Mouse (Mus musculus): ENCODE measurements around the gene Adcy9. TPM values are rescaled to one million over a fixed set of nuclear protein-coding genes. Genes with fewer than 3 reads are reported as not detected.

The Adcy9 gene
- total RNA-seq, 2 experiments from 2014 or later, result 26.3 to 30.6 TPM

DNA sequence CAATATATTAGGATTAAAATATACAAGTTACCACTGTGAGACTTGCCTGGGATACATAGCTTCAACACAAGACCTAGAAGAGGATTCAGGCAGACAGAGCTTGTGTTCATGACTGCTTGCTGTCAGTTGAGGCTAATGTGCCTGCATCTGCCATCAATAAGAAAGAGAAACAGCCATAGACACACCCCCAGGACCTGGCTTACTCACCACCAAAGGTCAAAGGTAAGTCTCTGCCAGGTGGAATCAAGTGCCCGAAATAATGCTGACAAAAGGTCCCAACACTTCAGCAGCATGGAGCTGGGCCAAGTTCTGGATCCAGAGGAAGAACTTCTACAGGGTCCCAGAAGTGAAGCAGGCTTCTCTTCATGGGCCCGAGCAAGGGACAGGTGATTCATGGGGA, 86.9 kb downstream of the Adcy9 start:
- intact Hi-C loops (cut with DNase I), result no loop called here
- DNase-seq, result no peak

DNA sequence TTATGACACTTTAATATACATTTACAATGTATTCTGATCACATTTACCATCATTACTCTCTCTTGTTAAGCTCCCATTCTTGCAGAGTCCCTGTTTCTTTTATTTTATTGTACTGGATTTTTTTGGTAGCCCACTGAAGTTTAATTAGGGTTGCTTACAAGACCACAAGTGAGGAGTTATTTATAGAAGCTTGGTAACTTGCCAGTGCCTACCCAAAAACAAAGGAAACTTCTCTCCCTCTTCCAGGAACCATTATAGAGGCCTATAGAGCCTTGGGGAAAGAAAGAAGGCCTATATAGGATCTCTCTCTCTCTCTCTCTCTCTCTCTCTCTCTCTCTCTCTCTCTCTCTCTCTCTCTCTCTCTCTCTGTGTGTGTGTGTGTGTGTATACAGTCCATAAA, 93.2 kb downstream of the Adcy9 start:
- intact Hi-C loops (cut with DNase I), result no loop called here
- DNase-seq, result no peak

DNA sequence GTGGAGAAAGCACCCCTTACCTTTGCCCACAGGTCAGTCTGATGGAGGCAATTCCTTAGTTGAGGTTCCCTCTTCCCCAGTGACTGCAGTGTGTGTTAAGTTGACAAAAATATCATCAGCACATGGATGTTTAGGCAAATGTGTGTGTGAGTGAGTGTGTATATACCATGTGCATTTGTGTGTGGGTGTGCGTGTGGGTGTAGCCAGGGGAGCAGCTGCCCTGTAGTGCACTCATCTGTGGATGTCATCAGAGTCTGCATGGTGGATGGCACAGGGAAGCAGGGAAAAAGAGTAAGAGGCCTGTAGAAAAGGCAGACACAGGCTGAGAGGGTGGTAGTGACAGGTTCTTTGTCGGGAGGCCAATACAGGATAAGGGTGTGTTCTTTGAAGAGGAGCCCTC, 94.5 kb downstream of the Adcy9 start:
- DNase-seq, result no peak
- intact Hi-C loops (cut with DNase I), result no loop called here

DNA sequence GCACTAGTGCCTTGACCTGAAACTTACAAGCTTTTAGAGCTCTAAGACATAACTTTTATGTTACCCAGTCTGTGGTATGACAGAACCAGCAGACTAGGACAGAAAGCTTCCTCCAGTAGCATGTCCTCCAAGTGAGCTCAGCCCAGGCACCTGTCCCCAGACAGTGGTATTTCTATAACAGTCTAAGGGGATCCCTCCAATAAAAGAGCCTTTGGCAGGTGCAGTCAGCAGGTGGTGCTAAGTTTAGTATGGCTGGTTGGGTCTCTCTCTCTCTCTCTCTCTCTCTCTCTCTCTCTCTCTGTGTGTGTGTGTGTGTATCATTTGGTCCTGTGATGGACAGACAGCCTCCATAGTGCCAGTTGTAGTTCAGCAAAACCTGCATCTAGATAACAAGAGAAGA, 95.3 kb downstream of the Adcy9 start:
- no peak for DNase-seq
- intact Hi-C loops (cut with DNase I), result no loop called here

- intact Hi-C loops (cut with DNase I), result no loop called here
- DNase-seq, result no peak
Measured at GRCm38 (mm10) chr16:4320856-4321255, 99.4 kb downstream of the Adcy9 start.

DNA sequence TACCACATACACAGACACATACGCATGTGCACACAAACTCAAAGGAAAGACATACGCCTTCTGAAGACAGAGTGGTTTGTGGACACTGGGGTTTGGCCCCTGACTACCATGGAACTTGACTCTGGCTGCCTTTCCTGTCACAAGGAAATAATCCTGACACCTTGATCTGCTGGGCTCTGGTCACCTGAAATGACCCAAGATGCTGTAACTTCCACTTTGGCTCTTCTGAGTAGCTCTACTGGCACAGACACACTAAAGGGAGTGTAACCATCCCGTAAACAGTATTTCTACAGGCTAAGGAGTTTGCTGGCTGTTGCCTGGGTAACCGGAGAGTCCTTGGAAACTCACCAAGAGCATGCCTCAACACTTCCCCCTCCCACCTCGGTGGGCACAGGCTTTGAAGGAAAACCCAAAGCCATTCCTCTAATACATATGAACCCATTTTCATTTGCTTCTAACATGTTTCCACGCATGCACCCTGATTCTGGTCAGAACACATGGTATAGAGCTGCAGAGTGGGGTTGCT, 102.2 kb downstream of the Adcy9 start:
- no peak for DNase-seq
- intact Hi-C loops (cut with DNase I), result loop anchor here (5.0 kb wide), 1 partner anchor 79 kb away; no protein-coding TSS in a partner anchor

- intact Hi-C loops (cut with DNase I), result loop anchor here (2.0 to 5.0 kb wide), 3 partner anchors 81 to 161 kb away; no protein-coding TSS in a partner anchor
- peak; percentile 75 to 82 for DNase-seq
Measured at GRCm38 (mm10) chr16:4316094-4316474, 104.2 kb downstream of the Adcy9 start.

- intact Hi-C loops (cut with DNase I), result loop anchor here (2.0 to 5.0 kb wide), 3 partner anchors 82 to 161 kb away; no protein-coding TSS in a partner anchor
- DNase-seq, result no peak
Measured at GRCm38 (mm10) chr16:4315352-4316093, 104.8 kb downstream of the Adcy9 start.

DNA sequence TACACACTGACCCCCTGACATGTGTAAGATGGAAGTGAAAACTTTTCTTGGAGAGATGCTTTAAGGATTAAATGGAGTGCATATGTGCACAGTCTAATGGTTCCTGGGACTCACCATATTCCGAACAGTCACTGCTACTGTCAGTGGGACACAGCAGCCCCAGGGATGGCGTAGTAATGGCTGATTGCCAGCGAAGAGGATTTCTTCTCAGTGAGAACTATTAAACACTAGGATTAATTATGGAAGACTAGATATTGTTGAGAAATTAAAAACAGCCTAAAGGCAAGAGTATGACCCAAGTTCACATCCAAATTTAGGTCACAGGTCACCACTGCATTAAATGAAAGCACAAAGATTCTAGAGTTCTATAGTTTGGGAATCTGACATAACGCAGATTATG, 105.4 kb downstream of the Adcy9 start:
- no peak for DNase-seq
- intact Hi-C loops (cut with DNase I), result loop anchor here (5.0 kb wide), 1 partner anchor 82 kb away; no protein-coding TSS in a partner anchor

DNA sequence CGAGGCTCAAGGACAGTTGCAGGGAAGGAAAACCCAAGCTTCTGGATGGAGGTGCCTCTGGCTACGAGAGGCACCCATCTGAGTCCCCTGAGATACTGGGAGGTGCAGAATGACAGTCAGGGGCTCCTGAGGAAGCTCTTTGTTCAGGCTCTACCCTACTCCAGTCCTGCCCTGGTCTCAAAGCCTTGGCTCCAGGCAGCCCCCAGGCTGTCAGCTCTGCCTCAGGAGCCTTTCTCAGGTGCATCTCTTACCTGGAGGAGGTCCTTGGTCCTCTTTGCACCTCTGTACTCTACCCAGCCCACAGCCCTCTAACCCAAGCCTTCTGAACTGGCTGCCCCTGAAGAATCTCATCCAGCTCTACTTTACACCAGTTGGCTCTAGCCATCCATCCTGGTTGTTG, 108.3 kb downstream of the Adcy9 start:
- no peak for DNase-seq
- intact Hi-C loops (cut with DNase I), result no loop called here

GRCm38 (mm10) chr16:4311608-4312007, 108.7 kb downstream of the Adcy9 start:
- intact Hi-C loops (cut with DNase I), result no loop called here

GRCm38 (mm10) chr16:4307795-4308194, 112.5 kb downstream of the Adcy9 start:
- no peak for DNase-seq
- intact Hi-C loops (cut with DNase I), result no loop called here

More at GRCm38 (mm10) chr16:4311608-4312007, 108.7 kb downstream of the Adcy9 start:
- no peak for DNase-seq

DNA sequence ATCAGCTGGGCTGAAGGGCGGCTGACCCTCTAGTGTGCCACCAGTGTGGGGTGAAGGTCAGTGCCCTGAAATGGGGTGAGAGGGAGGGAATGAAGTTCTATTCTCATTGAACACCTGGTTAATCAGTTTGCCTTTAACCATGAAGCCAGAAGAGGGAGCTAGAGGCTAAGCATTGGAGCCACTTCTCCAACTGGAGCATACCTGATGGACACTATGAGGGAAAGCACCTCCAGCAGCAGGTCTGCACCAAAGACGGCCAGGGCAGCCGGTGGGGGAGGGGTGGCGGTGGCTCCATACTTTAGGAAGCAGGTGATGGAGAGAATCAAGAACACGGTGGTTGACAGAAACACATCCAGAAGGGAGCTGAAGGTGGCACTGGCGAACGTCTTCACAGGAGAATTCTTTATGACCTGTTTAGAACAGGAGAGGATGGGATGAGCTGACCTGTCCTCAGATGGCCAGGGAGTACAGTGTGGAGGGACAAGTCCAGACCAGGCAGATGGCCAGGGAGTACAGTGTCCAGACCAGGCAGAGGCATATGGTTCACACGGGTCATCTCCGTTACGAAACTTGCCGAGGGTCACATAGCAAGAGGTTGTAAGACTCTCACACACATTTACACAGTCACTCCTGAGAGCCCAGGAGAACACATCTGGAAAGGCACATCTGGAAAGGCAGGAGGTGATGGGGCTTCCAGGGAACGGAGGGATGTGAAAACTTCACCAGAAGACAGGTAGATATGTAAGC, 115.9 kb downstream of the Adcy9 start:
- DNase-seq, result no peak
- intact Hi-C loops (cut with DNase I), result loop anchor here (2.0 kb wide), 1 partner anchor 244 kb away; no protein-coding TSS in a partner anchor

- no peak for DNase-seq
- intact Hi-C loops (cut with DNase I), result no loop called here
Measured at GRCm38 (mm10) chr16:4303554-4303953, 116.7 kb downstream of the Adcy9 start.

- no peak for DNase-seq
- intact Hi-C loops (cut with DNase I), result no loop called here
Measured at GRCm38 (mm10) chr16:4300280-4300679, 120.0 kb downstream of the Adcy9 start.

- intact Hi-C loops (cut with DNase I), result no loop called here
- DNase-seq, result no peak
Measured at GRCm38 (mm10) chr16:4293259-4293658, 127.0 kb downstream of the Adcy9 start.

DNA sequence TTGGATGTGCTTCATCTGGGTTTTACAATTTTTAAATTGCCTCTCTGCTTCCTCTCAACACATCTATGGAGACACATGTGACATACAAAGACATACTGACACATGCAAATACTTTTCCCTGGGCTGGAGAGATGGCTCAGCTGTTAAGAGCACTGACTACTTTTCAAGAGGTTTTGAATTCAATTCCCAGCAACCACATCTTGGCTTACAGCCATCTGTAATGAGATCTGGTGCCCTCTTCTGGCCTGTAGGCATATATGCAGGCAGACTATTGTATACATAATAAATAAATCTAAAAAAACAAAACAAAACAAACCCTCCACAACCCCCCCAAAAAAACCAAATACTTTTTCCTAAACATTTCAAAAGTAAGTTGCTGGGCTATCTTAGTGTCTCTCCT, 130.8 kb downstream of the Adcy9 start:
- intact Hi-C loops (cut with DNase I), result loop anchor here (5.0 to 10.0 kb wide), 2 partner anchors 222 to 445 kb away; partner anchors contain the start of gene Zfp174
- no peak for DNase-seq

GRCm38 (mm10) chr16:4286593-4286992, 133.7 kb downstream of the Adcy9 start:
- intact Hi-C loops (cut with DNase I), result loop anchor here (5.0 to 10.0 kb wide), 2 partner anchors 219 to 442 kb away; partner anchors contain the start of gene Zfp174
- DNase-seq, result no peak

GRCm38 (mm10) chr16:4285257-4285656, 135.0 kb downstream of the Adcy9 start:
- intact Hi-C loops (cut with DNase I), result loop anchor here (5.0 to 10.0 kb wide), 2 partner anchors 218 to 440 kb away; partner anchors contain the start of gene Zfp174
- no peak for DNase-seq

GRCm38 (mm10) chr16:4283267-4283851, 136.9 kb downstream of the Adcy9 start:
- intact Hi-C loops (cut with DNase I), result loop anchor here (10.0 kb wide), 1 partner anchor 439 kb away; the partner anchor contains the start of gene Zfp174

GRCm38 (mm10) chr16:4281470-4281869, 138.8 kb downstream of the Adcy9 start:
- intact Hi-C loops (cut with DNase I), result loop anchor here (10.0 kb wide), 1 partner anchor 437 kb away; the partner anchor contains the start of gene Zfp174
- no peak for DNase-seq

More at GRCm38 (mm10) chr16:4283267-4283851, 136.9 kb downstream of the Adcy9 start:
- DNase-seq, result no peak
